Mouse (Mus musculus): Measurements from ENCODE around the gene Adgrd1.

DNA sequence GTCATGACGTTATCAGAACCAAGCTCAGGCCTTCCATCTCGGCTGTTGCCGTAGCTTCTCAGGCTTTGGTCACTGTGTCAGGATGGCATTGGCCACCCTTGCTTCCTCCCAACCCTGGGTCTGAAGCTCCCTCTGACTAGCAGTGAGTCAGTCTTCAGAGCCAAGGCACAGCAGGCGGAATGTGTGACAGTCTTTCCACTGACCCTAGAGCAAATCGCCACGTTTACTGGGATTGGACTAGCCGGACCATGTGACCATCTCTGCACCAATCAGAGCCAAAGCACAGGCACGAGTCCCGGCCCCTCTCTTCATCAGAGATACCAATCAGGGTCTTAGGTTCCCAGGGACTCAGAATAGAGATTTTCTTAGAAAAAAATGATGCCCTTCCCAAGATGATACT lies 117.5 kb downstream of the Adgrd1 start:
- TF ChIP-seq CTCF (IDR thresholded peaks at IDR 0.05; ENCODE audit: low read depth, low read length) (no peak), POLR2A (IDR thresholded peaks at IDR 0.05; ENCODE audit: insufficient read depth, low read length) (no peak)

All from ES-Bruce4 (cell line).